Mouse (Mus musculus) c-Kit-positive CD71-positive TER-119-negative erythroid progenitor cells, embryonic 14.5 days (primary cell): ENCODE results near the gene Plekha4.
A peak's percentile ranks its signal among the peaks of the same experiment; 100 is the strongest.

Source experiments
- DNase-seq: peaks from one replicate; pipeline ENCODE4 v3.0.0-alpha.2; 2013; ENCODE audit warnings: low read depth

Plekha4 gene

GRCm38 (mm10) chr7:45568601-45569473 lies 42.7 kb downstream of the Plekha4 start:
- peak; percentile 63 for DNase-seq

GRCm38 (mm10) chr7:45570103-45570741 lies 44.1 kb downstream of the Plekha4 start, which contains the start of gene Bcat2:
Bcat2 (plus strand) TSS chr7:45570153.
- peak; percentile 73 for DNase-seq

GRCm38 (mm10) chr7:45571966-45572365 lies 45.8 kb downstream of the Plekha4 start:
- DNase-seq, result no peak

GRCm38 (mm10) chr7:45573954-45574353 lies 47.8 kb downstream of the Plekha4 start:
- no peak for DNase-seq

GRCm38 (mm10) chr7:45574472-45575379 lies 48.6 kb downstream of the Plekha4 start:
- no peak for DNase-seq

- DNase-seq, result no peak
These were observed 59.8 kb downstream of the Plekha4 start for GRCm38 (mm10) chr7:45585923-45586322.

- no peak for DNase-seq
These were observed 61.8 kb downstream of the Plekha4 start for GRCm38 (mm10) chr7:45587631-45588592.

GRCm38 (mm10) chr7:45589173-45589572 lies 63.0 kb downstream of the Plekha4 start:
- peak; percentile 88 for DNase-seq

GRCm38 (mm10) chr7:45589898-45590297 lies 63.8 kb downstream of the Plekha4 start:
- no peak for DNase-seq

GRCm38 (mm10) chr7:45590874-45591273 lies 64.7 kb downstream of the Plekha4 start:
- no peak for DNase-seq

GRCm38 (mm10) chr7:45591880-45592279 lies 65.8 kb downstream of the Plekha4 start:
- DNase-seq, result no peak

GRCm38 (mm10) chr7:45593118-45593815 lies 67.1 kb downstream of the Plekha4 start:
- DNase-seq, result peak; percentile 71

GRCm38 (mm10) chr7:45595176-45595575 lies 69.0 kb downstream of the Plekha4 start:
- no peak for DNase-seq

- DNase-seq, result no peak
These were observed 70.0 kb downstream of the Plekha4 start for GRCm38 (mm10) chr7:45596107-45596506.

GRCm38 (mm10) chr7:45597013-45597412 lies 70.9 kb downstream of the Plekha4 start:
- no peak for DNase-seq

- no peak for DNase-seq
These were observed 71.4 kb downstream of the Plekha4 start for GRCm38 (mm10) chr7:45597527-45597926.

GRCm38 (mm10) chr7:45598960-45599879 lies 73.1 kb downstream of the Plekha4 start:
- no peak for DNase-seq
